Mouse (Mus musculus) hindbrain, embryonic 15.5 days (tissue): Measurements from ENCODE around the gene Kcnd2. TPM values are rescaled to one million over a fixed set of nuclear protein-coding genes. Genes with fewer than 3 reads are reported as not detected.

Experiments used
- ATAC-seq: fragments of 200-750 bp; cut with Nextera tagmentation; 2 replicates; pipeline ENCODE4 v1.8.0; 2017; ENCODE audit warnings: low read depth, moderate number of reproducible peaks, moderate TSS enrichment; ENCODE audit not compliant: low FRiP score
- H3K27ac ChIP-seq: fragments of 300-500 bp; sonication (generic); replicated peaks from 2 replicates; pipeline ENCODE4 v1.5.1; 2015; ENCODE audit warnings: mild to moderate bottlenecking, inconsistent platforms
- H3K27me3 ChIP-seq: fragments of 300-500 bp; sonication (generic); 2 replicates; pipeline ENCODE4 v1.6.1; 2015; ENCODE audit warnings: control low read depth, inconsistent platforms
- H3K36me3 ChIP-seq: fragments of 300-500 bp; sonication (generic); 2 replicates; pipeline ENCODE4 v1.6.1; 2015; ENCODE audit warnings: control low read depth, inconsistent platforms
- H3K4me1 ChIP-seq: fragments of 300-500 bp; sonication (generic); replicated peaks from 2 replicates; pipeline ENCODE4 v1.6.1; 2015; ENCODE audit warnings: control low read depth, inconsistent platforms
- H3K4me2 ChIP-seq: fragments of 300-500 bp; sonication (generic); 2 replicates; pipeline ENCODE4 v1.6.1; 2015; ENCODE audit warnings: moderate library complexity, mild to moderate bottlenecking, inconsistent platforms
- H3K4me3 ChIP-seq: fragments of 300-500 bp; sonication (generic); 2 replicates; pipeline ENCODE4 v1.5.1; 2015; ENCODE audit warnings: mild to moderate bottlenecking, inconsistent platforms
- H3K9ac ChIP-seq: fragments of 300-500 bp; sonication (generic); 2 replicates; pipeline ENCODE4 v1.6.1; 2015; ENCODE audit warnings: inconsistent platforms
- H3K9me3 ChIP-seq: fragments of 300-500 bp; sonication (generic); 2 replicates; pipeline ENCODE4 v1.6.1; 2016; ENCODE audit warnings: control low read depth, inconsistent platforms
- WGBS: fragments of 180-500 bp; shearing (Covaris S2); methylation state at CpG from one replicate; pipeline ENCODE4 v1.1.7; 2015; 5-methylcytosine and 5-hydroxymethylcytosine counted together
- polyA plus RNA-seq: library from polyadenylated mRNA; unstranded; fragments of >200 nt; fragmentation: Nextera tagmentation; extraction: Ambion mirVana; gene quantifications from 2 replicates; pipeline ENCODE4 v1.2.1, GENCODE M21; 2015

Gene Kcnd2
- polyA plus RNA-seq, 1 experiment from 2014 or later = 28.8 TPM

- Histone ChIP-seq H3K9me3 (no peaks in the 10 kb centered on the region), H3K4me2 (no peak overlapping the region), H3K4me3 (no peak overlapping the region), H3K9ac (no peak overlapping the region), H3K4me1 (no peaks in the 10 kb centered on the region), H3K36me3 (peaks cover 5% of the 10 kb centered on the region; the same call in 1 of the 2 replicates), H3K27me3 (no peaks in the 10 kb centered on the region), H3K27ac (no peak overlapping the region)
- no peak for ATAC-seq
- 87% methylated on average over 10 of the region's 10 CpGs for WGBS
These were observed 506.9 kb downstream of the Kcnd2 start for GRCm38 (mm10) chr6:21722238-21722637.

- ATAC-seq = no peak
- WGBS = 63% methylated on average over 2 of the region's 2 CpGs
- Histone ChIP-seq H3K36me3 (no peaks in the 10 kb centered on the region), H3K4me3 (no peak overlapping the region), H3K4me2 (no peak overlapping the region), H3K27me3 (no peaks in the 10 kb centered on the region), H3K9ac (no peak overlapping the region), H3K27ac (no peak overlapping the region), H3K4me1 (no peaks in the 10 kb centered on the region), H3K9me3 (no peaks in the 10 kb centered on the region)
These were observed 525.3 kb downstream of the Kcnd2 start for GRCm38 (mm10) chr6:21740606-21741005.

GRCm38 (mm10) chr6:21744615-21745266 is 529.4 kb downstream of the Kcnd2 start:
- ATAC-seq = no peak
- H3K4me2 ChIP-seq = no peak overlapping the region
- no peak overlapping the region for H3K4me3 ChIP-seq
- WGBS = 91% methylated on average over 3 of the region's 3 CpGs
- no peaks in the 10 kb centered on the region for H3K27me3 ChIP-seq
- H3K9ac ChIP-seq = no peak overlapping the region
- no peaks in the 10 kb centered on the region for H3K36me3 ChIP-seq
- no peaks in the 10 kb centered on the region for H3K9me3 ChIP-seq
- H3K4me1 ChIP-seq = no peaks in the 10 kb centered on the region
- H3K27ac ChIP-seq = no peak overlapping the region

GRCm38 (mm10) chr6:21747536-21747935 is 532.2 kb downstream of the Kcnd2 start:
- Histone ChIP-seq H3K4me1 (no peaks in the 10 kb centered on the region), H3K4me3 (no peak overlapping the region), H3K9ac (no peak overlapping the region), H3K27me3 (no peaks in the 10 kb centered on the region), H3K36me3 (no peaks in the 10 kb centered on the region), H3K27ac (no peak overlapping the region), H3K4me2 (no peak overlapping the region), H3K9me3 (no peaks in the 10 kb centered on the region)
- 82% methylated on average over 1 of the region's 1 CpGs for WGBS
- no peak for ATAC-seq

- Histone ChIP-seq H3K9me3 (no peaks in the 10 kb centered on the region), H3K4me3 (peak overlapping the region; percentile 10), H3K27me3 (no peaks in the 10 kb centered on the region), H3K36me3 (no peaks in the 10 kb centered on the region), H3K4me2 (peak overlapping the region; percentile 39), H3K4me1 (no peaks in the 10 kb centered on the region; the same call in 1 of the 2 replicates), H3K27ac (peak overlapping the region; percentile 39; the same call in 1 of the 2 replicates), H3K9ac (no peak overlapping the region)
- ATAC-seq = peak; percentile 54; the same call in 1 of the 2 replicates
- 45% methylated on average over 12 of the region's 12 CpGs for WGBS
These were observed 552.5 kb downstream of the Kcnd2 start for GRCm38 (mm10) chr6:21767787-21768221.

- no peak overlapping the region for H3K27ac ChIP-seq
- H3K4me1 ChIP-seq = no peaks in the 10 kb centered on the region; the same call in 1 of the 2 replicates
- H3K36me3 ChIP-seq = no peaks in the 10 kb centered on the region
- H3K9me3 ChIP-seq = no peaks in the 10 kb centered on the region
- no peak overlapping the region for H3K4me3 ChIP-seq
- H3K9ac ChIP-seq = no peak overlapping the region
- WGBS = 87% methylated on average over 9 of the region's 9 CpGs
- no peak overlapping the region for H3K4me2 ChIP-seq
- H3K27me3 ChIP-seq = no peaks in the 10 kb centered on the region
- no peak for ATAC-seq
These were observed 553.6 kb downstream of the Kcnd2 start for GRCm38 (mm10) chr6:21768745-21769446.

GRCm38 (mm10) chr6:21769447-21769809 is 554.1 kb downstream of the Kcnd2 start:
- no peak for ATAC-seq
- Histone ChIP-seq H3K36me3 (no peaks in the 10 kb centered on the region), H3K9me3 (no peaks in the 10 kb centered on the region), H3K4me3 (no peak overlapping the region), H3K9ac (no peak overlapping the region), H3K4me1 (no peaks in the 10 kb centered on the region; the same call in 1 of the 2 replicates), H3K4me2 (no peak overlapping the region), H3K27ac (no peak overlapping the region), H3K27me3 (no peaks in the 10 kb centered on the region)
- 94% methylated on average over 1 of the region's 1 CpGs for WGBS

GRCm38 (mm10) chr6:21774213-21774916 is 559.1 kb downstream of the Kcnd2 start:
- H3K4me1 ChIP-seq = no peaks in the 10 kb centered on the region
- no peaks in the 10 kb centered on the region for H3K36me3 ChIP-seq
- no peak overlapping the region for H3K9ac ChIP-seq
- H3K27ac ChIP-seq = no peak overlapping the region
- no peaks in the 10 kb centered on the region for H3K9me3 ChIP-seq
- H3K27me3 ChIP-seq = no peaks in the 10 kb centered on the region
- H3K4me2 ChIP-seq = no peak overlapping the region
- H3K4me3 ChIP-seq = no peak overlapping the region
- 83% methylated on average over 7 of the region's 7 CpGs for WGBS
- no peak for ATAC-seq
